Mouse (Mus musculus) layer of hippocampus, adult 9-11 months (tissue): ENCODE measurements at regions not wholly inside any gene's neighbourhood (a gene's known extent, or its start where the extent isn't known, plus 50 kb on each side); places are given as distances from the start of the nearest gene placed in this dataset.

Experiments
- DNase-seq: peaks from one replicate; pipeline ENCODE4 v3.0.0; 2022

- no peak for DNase-seq
Measured at GRCm38 (mm10) chr10:98665936-98666505, 248.2 kb upstream of the Atp2b1 start.

GRCm38 (mm10) chr10:98667728-98668127 lies 246.5 kb upstream of the Atp2b1 start:
- no peak for DNase-seq

DNA sequence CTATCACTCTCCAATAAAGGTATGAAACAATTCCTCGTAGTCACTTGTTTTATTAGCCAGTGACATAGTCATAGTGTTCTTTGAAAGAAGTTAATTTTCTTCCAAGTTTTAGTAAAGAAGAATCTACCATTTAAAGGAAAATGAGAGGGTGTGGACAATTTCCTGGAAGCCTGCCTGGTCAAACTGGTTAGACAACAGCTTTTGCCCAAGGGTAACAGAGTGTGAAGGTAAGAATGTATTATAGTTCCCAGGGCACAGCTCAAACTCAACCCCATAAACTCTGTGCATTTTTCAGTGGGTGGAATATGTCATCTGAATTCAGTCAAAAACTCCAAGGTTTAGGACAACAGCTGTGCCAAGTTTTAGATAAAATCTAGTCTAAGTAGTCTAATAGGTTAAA lies 240.1 kb upstream of the Atp2b1 start:
- no peak for DNase-seq

GRCm38 (mm10) chr10:98676907-98677306 lies 237.3 kb upstream of the Atp2b1 start:
- DNase-seq, result no peak

DNA sequence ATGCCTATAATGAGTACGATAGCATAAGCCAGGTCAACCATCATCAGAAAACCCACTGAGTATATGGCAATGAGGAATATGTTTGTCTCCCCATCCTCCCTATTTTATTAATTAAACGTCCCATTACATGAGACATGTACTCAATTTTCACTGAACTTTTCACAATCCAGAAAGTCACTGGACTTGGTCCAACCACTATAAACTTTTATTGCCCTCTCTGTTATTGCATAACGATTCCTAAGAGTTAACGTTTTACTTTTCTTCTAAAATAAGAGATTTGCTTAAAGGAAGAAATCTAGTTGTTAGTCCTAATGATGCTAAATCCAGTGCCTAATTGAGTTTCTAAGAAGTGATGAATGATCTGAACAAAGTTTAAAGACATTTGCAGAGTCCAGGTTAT lies 236.0 kb upstream of the Atp2b1 start:
- no peak for DNase-seq

- DNase-seq, result no peak
Measured at GRCm38 (mm10) chr10:98682436-98682835, 231.8 kb upstream of the Atp2b1 start.

- no peak for DNase-seq
Measured at GRCm38 (mm10) chr10:98684195-98684594, 230.0 kb upstream of the Atp2b1 start.

- DNase-seq, result no peak
Measured at GRCm38 (mm10) chr10:98684707-98685106, 229.5 kb upstream of the Atp2b1 start.

GRCm38 (mm10) chr10:98685739-98686138 lies 228.5 kb upstream of the Atp2b1 start:
- no peak for DNase-seq

- DNase-seq, result no peak
Measured at GRCm38 (mm10) chr10:98686370-98686769, 227.8 kb upstream of the Atp2b1 start.

DNA sequence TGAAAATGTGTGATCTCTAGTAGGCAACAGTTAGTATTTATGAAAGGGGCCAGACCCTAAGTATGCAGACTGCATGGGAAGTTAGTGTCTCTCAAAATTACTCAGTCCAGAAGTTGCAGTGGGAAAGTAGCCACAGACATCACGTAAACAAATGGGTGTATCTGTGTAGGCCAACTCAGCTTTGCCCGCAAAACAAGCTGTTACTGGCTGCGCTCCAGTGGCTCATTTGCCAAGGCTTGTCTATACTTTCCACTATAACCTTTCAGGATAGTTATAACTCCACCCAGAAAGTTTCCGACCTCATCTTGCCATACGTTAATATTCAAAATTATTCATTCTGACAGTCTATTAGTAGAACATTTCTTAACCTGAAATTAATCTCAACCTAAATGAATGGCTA lies 222.4 kb upstream of the Atp2b1 start:
- no peak for DNase-seq

GRCm38 (mm10) chr10:98694690-98695370 lies 219.4 kb upstream of the Atp2b1 start:
- no peak for DNase-seq

DNA sequence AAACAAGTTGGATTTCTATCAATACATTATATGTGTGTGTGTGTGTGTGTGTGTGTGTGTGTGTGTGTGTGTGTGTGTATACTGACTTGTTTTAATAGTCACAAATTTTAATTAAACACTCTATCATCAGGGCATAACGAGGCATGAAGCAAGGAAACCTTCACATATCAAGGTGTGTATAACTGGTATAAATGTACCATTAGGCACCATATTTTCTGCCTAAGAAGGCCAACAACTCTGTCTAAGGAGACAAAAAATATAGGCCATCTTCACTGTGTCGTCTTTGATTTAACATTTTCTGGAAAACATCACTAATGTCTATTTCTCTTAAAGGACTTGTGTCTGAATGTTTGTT lies 218.9 kb upstream of the Atp2b1 start:
- no peak for DNase-seq

DNA sequence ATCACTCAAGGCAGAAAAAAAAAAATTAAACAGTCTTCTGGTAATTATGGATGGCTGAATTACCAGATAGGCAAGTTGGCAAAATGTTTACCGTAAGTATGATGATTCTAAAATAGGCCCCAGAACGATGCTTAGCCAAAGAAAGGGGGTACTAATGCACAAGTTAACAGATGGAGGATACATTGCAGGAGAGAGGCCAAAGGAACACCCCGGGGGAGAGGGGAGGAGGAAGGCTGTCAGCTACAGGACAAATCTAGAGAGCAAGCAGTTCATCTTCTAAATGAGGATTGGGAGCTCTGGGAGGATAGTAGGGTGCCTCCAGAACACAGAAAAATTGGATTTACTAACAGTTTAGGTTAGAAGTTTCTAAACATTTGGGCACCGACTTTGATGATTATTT lies 216.3 kb upstream of the Atp2b1 start:
- DNase-seq, result no peak

DNA sequence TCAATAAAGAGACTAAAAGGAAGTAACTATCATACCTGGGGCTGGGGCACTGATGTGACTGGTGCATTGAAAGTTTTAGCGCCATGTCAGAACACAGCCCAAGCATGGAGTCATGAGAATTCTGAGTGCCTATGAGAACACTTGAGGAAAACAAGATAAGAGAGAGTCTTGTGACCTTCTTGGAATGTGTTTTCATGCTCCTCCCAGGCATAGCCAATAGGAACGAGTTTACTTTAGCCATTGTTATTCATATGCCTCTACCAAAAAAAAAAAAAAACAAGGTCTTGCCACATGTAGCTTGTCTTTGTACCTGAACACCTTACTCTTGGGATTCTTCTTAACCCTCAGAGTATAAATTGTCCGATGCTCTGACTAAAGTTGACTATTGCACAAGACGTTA lies 214.6 kb upstream of the Atp2b1 start:
- DNase-seq, result no peak

- no peak for DNase-seq
Measured at GRCm38 (mm10) chr10:98700407-98700806, 213.8 kb upstream of the Atp2b1 start.

- peak; percentile 36 for DNase-seq
Measured at GRCm38 (mm10) chr10:98701285-98701684, 212.9 kb upstream of the Atp2b1 start.

- DNase-seq, result no peak
Measured at GRCm38 (mm10) chr10:98702470-98703215, 211.6 kb upstream of the Atp2b1 start.

- no peak for DNase-seq
Measured at GRCm38 (mm10) chr10:98703642-98704293, 210.4 kb upstream of the Atp2b1 start.

- DNase-seq, result no peak
Measured at GRCm38 (mm10) chr10:98704559-98704958, 209.6 kb upstream of the Atp2b1 start.

DNA sequence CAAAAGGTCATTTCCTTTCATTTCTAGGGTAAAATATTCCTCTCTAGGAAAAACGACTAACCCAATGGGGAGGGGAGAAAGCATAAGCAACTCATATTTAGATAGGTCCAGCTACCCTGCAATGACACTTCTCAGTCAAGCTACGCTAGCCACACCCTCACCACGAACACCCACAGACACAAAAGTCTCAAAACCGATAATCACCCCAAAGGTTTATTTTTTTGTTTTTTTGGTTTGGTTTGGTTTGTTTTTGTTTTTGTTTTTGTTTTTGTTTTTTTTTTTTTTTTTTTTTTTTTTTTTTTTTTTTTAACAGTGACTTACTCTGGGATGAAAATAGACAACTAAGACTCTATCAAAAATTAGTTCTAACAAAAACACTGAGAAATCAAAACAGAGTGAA lies 196.3 kb upstream of the Atp2b1 start:
- no peak for DNase-seq

GRCm38 (mm10) chr10:98718706-98719105 lies 195.5 kb upstream of the Atp2b1 start:
- no peak for DNase-seq

- DNase-seq, result no peak
Measured at GRCm38 (mm10) chr10:98720256-98721005, 193.8 kb upstream of the Atp2b1 start.
